Mouse (Mus musculus): ENCODE measurements around the gene Lrrc63. TPM values are rescaled to one million over a fixed set of nuclear protein-coding genes. Genes with fewer than 3 reads are reported as not detected.

Gene Lrrc63
- total RNA-seq, 1 experiment, result not detected

DNA sequence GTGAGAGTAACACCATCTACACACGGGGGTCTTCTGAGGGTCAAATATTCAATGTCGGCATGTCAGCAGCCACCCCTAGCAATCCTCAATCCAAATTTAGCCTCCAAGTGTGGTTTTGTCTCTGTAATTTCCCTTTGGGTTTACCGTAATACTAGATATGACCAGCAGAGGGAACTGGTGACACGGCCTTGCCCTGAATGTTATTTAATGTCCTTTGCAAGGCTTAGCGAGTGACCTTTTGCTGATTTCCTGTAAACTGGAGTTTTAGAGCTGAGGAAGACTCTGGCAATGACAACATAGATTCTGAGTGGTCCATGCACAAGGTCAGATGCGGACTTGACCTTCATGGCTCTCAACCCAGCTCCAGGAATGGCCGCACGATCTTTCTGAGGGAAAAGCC is 70.1 kb downstream of the Lrrc63 start:
- Histone ChIP-seq H3K9me3 (ENCODE audit: control insufficient read depth, insufficient read depth, low read depth, low read length) (no peaks in the 10 kb centered on the region), H3K36me3 (ENCODE audit: control insufficient read depth, insufficient read depth, low read length, poor library complexity, severe bottlenecking) (no peaks in the 10 kb centered on the region), H3K27ac (ENCODE audit: insufficient read depth, low read depth, low read length, poor library complexity, severe bottlenecking) (no peak overlapping the region), H3K9ac (ENCODE audit: insufficient read depth, low read depth, low read length, poor library complexity, severe bottlenecking) (no peak overlapping the region), H3K4me3 (ENCODE audit: insufficient read depth in 1 of 2, low read depth in 1 of 2, low read length in 2 of 2, poor library complexity in 1 of 2, severe bottlenecking in 1 of 2) (no peak overlapping the region), H3K4me1 (ENCODE audit: control insufficient read depth in 2 of 2, insufficient read depth in 2 of 2, low read length in 2 of 2, poor library complexity in 1 of 2) (no peaks in the 10 kb centered on the region)
- DNase-seq (ENCODE audit: low read depth, low spot score), result peak; percentile 39
- in situ Hi-C loops (cut with MboI; ENCODE audit: low sequenced_read_pairs in 2 of 2, unreplicated experiment in 2 of 2), result no loop called here
- TF ChIP-seq ZC3H11A (IDR thresholded peaks at IDR 0.05; ENCODE audit: borderline replicate concordance, low read depth, low read length), result peak; percentile 34; the same call in 1 of the 2 replicates
- no peak for TF ChIP-seq CHD2 (IDR thresholded peaks at IDR 0.05; ENCODE audit: low read depth, low read length)

DNA sequence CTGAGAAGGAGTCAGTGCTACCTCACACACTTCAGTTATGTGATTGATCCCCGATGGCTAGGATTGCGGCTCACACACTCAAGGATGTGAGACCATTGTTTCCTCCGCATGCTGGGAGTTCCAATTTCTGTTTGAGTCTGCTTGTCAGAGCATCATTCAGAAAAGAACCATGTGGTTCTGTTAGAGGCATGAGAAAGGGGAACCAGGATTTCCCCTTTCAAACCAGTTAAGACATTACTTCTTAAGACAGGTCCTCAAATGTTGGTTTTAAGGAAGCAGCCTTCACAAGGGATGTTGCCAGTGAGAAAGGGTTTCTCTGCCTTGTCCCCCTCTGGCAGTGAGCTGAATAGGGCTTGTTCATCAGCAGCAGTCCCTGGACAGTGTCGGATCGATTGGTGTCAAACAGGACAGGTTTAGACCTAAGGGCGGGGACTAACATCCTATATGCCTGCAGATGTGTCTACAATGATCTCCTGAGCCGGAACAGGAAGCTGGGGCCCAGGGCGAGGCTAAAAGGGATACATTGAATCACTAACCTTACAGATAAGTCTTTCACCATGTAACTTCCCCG is 73.7 kb downstream of the Lrrc63 start:
- no peaks in the 10 kb centered on the region for H3K4me1 ChIP-seq (ENCODE audit: control insufficient read depth in 2 of 2, insufficient read depth in 2 of 2, low read length in 2 of 2, poor library complexity in 1 of 2)
- in situ Hi-C loops (cut with MboI; ENCODE audit: low sequenced_read_pairs in 2 of 2, unreplicated experiment in 2 of 2), result no loop called here
- TF ChIP-seq ZC3H11A (IDR thresholded peaks at IDR 0.05; ENCODE audit: borderline replicate concordance, low read depth, low read length) (no peak), HCFC1 (IDR thresholded peaks at IDR 0.05; ENCODE audit: borderline replicate concordance, insufficient read depth, low read length) (no peak), ZNF384 (IDR thresholded peaks at IDR 0.05; ENCODE audit: low read depth, low read length) (no peak), CHD2 (IDR thresholded peaks at IDR 0.05; ENCODE audit: low read depth, low read length) (no peak), MAFK (IDR thresholded peaks at IDR 0.05; ENCODE audit: insufficient read depth, low read depth, low read length) (no peak)
- no peaks in the 10 kb centered on the region for H3K36me3 ChIP-seq (ENCODE audit: control insufficient read depth, insufficient read depth, low read length, poor library complexity, severe bottlenecking)
- DNase-seq (ENCODE audit: low read depth, low spot score), result no peak
- H3K4me3 ChIP-seq (ENCODE audit: insufficient read depth in 1 of 2, low read depth in 1 of 2, low read length in 2 of 2, poor library complexity in 1 of 2, severe bottlenecking in 1 of 2), result no peak overlapping the region
- no peaks in the 10 kb centered on the region for H3K9me3 ChIP-seq (ENCODE audit: control insufficient read depth, insufficient read depth, low read depth, low read length)
- no peak overlapping the region for H3K27ac ChIP-seq (ENCODE audit: insufficient read depth, low read depth, low read length, poor library complexity, severe bottlenecking)
- no peak overlapping the region for H3K9ac ChIP-seq (ENCODE audit: insufficient read depth, low read depth, low read length, poor library complexity, severe bottlenecking)

DNA sequence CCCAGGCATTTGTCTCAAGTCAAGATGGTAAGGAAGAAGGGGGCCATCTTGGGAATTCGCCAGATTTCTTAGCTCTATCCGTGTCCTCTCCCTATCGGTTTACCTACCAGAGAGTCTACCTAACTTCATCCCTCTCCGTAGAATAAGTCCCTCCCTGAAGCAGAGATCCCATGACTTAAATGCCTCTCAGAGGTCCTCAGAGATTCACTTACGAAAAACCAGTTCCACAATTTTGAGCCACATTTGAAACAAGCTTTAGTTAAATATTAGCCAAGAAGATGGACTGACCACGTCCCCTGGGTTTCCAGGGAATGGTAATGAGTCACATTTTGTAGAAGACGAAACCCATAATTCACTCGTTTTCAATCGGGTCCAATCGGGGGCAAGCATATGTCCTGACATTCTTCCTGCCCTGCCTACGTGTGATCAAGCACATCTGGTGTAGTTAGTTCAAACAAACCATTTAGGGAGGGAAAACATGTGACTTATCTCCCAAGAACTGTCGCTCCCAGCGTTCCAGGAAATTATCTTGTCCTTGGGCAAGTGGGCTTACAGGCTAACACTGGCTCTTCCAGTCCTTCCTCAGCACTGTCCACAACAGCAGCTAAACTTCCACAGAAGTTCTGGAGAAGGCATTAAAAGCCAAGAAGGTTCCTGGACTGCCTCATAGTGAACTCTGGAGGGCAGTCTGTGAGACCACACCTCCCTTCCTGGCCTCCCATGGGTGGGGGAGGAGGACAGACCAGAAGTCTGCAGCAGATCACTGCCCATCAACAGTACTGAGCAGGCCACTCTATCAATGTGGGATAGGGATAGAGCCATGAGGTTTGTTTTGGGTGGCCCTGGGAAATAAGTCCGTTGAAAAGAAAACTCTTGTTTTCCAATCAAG is 76.0 kb downstream of the Lrrc63 start:
- Histone ChIP-seq H3K36me3 (ENCODE audit: control insufficient read depth, insufficient read depth, low read length, poor library complexity, severe bottlenecking) (no peaks in the 10 kb centered on the region), H3K27ac (ENCODE audit: insufficient read depth, low read depth, low read length, poor library complexity, severe bottlenecking) (no peak overlapping the region), H3K4me1 (ENCODE audit: control insufficient read depth in 2 of 2, insufficient read depth in 2 of 2, low read length in 2 of 2, poor library complexity in 1 of 2) (no peaks in the 10 kb centered on the region), H3K9me3 (ENCODE audit: control insufficient read depth, insufficient read depth, low read depth, low read length) (no peaks in the 10 kb centered on the region), H3K9ac (ENCODE audit: insufficient read depth, low read depth, low read length, poor library complexity, severe bottlenecking) (no peak overlapping the region), H3K4me3 (ENCODE audit: insufficient read depth in 1 of 2, low read depth in 1 of 2, low read length in 2 of 2, poor library complexity in 1 of 2, severe bottlenecking in 1 of 2) (no peak overlapping the region)
- in situ Hi-C loops (cut with MboI; ENCODE audit: low sequenced_read_pairs in 2 of 2, unreplicated experiment in 2 of 2), result no loop called here
- no peak for DNase-seq (ENCODE audit: low read depth, low spot score)
- no peak for TF ChIP-seq MAFK (IDR thresholded peaks at IDR 0.05; ENCODE audit: insufficient read depth, low read depth, low read length)
- TF ChIP-seq ZC3H11A (IDR thresholded peaks at IDR 0.05; ENCODE audit: borderline replicate concordance, low read depth, low read length), result no peak
- no peak for TF ChIP-seq CHD2 (IDR thresholded peaks at IDR 0.05; ENCODE audit: low read depth, low read length)
- no peak for TF ChIP-seq ZNF384 (IDR thresholded peaks at IDR 0.05; ENCODE audit: low read depth, low read length)

DNA sequence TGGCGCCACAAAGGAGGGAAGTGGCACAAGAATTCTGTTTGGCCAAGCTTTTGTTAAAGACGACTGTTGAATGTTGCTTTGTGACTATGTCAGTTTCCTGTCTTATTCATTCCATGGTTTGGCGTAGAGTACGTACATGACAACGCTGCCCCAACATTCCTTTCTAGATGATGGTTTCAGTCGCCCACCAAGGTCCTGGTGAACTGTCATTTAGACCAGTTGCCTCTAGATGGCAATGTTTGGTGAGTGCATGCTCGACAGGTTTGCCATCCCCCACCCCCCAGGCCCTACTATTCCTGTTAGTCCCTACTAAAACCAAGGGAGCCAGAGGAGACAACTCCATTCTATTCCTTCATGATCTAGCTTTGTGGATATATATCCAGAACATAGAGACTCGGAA is 78.2 kb downstream of the Lrrc63 start:
- no peak overlapping the region for H3K27ac ChIP-seq (ENCODE audit: insufficient read depth, low read depth, low read length, poor library complexity, severe bottlenecking)
- in situ Hi-C loops (cut with MboI; ENCODE audit: low sequenced_read_pairs in 2 of 2, unreplicated experiment in 2 of 2), result no loop called here
- H3K9me3 ChIP-seq (ENCODE audit: control insufficient read depth, insufficient read depth, low read depth, low read length), result no peaks in the 10 kb centered on the region
- H3K36me3 ChIP-seq (ENCODE audit: control insufficient read depth, insufficient read depth, low read length, poor library complexity, severe bottlenecking), result no peaks in the 10 kb centered on the region
- no peak overlapping the region for H3K4me3 ChIP-seq (ENCODE audit: insufficient read depth in 1 of 2, low read depth in 1 of 2, low read length in 2 of 2, poor library complexity in 1 of 2, severe bottlenecking in 1 of 2)
- H3K4me1 ChIP-seq (ENCODE audit: control insufficient read depth in 2 of 2, insufficient read depth in 2 of 2, low read length in 2 of 2, poor library complexity in 1 of 2), result no peaks in the 10 kb centered on the region
- H3K9ac ChIP-seq (ENCODE audit: insufficient read depth, low read depth, low read length, poor library complexity, severe bottlenecking), result no peak overlapping the region
- TF ChIP-seq HCFC1 (IDR thresholded peaks at IDR 0.05; ENCODE audit: borderline replicate concordance, insufficient read depth, low read length) (no peak), ZC3H11A (IDR thresholded peaks at IDR 0.05; ENCODE audit: borderline replicate concordance, low read depth, low read length) (no peak), MAFK (IDR thresholded peaks at IDR 0.05; ENCODE audit: insufficient read depth, low read depth, low read length) (no peak), CHD2 (IDR thresholded peaks at IDR 0.05; ENCODE audit: low read depth, low read length) (no peak), ZNF384 (IDR thresholded peaks at IDR 0.05; ENCODE audit: low read depth, low read length) (no peak)
- DNase-seq (ENCODE audit: low read depth, low spot score), result no peak
